Mouse (Mus musculus) thymus, adult 2 months (tissue): ENCODE measurements around the gene Pla2g2d. TPM values are rescaled to one million over a fixed set of nuclear protein-coding genes. Genes with fewer than 3 reads are reported as not detected.

Experiments
- DNase-seq: peaks from one replicate; pipeline ENCODE4 v3.0.0; 2021
- H3K27ac ChIP-seq: fragments of 200-500 bp; 2 replicates; pipeline ENCODE4 v1.5.1; 2012; ENCODE audit warnings: low read length, control low read depth; ENCODE audit not compliant: control insufficient read depth, insufficient read depth
- H3K27me3 ChIP-seq: fragments of 200-500 bp; 2 replicates; pipeline ENCODE4 v1.6.1; 2012; ENCODE audit warnings: mild to moderate bottlenecking, low read length, moderate library complexity, mixed read lengths; ENCODE audit not compliant: control insufficient read depth, insufficient read depth
- H3K36me3 ChIP-seq: fragments of 200-500 bp; 2 replicates; pipeline ENCODE4 v1.6.1; 2012; ENCODE audit warnings: mild to moderate bottlenecking, low read length, moderate library complexity; ENCODE audit not compliant: control insufficient read depth, insufficient read depth
- H3K4me1 ChIP-seq: fragments of 200-500 bp; replicated peaks from 2 replicates; pipeline ENCODE4 v1.6.1; 2012; ENCODE audit warnings: low read length; ENCODE audit not compliant: control insufficient read depth, insufficient read depth
- H3K4me3 ChIP-seq: fragments of 200-500 bp; 2 replicates; pipeline ENCODE4 v1.5.1; 2012; ENCODE audit warnings: mild to moderate bottlenecking, low read length, control low read depth, moderate library complexity; ENCODE audit not compliant: control insufficient read depth, insufficient read depth
- CTCF ChIP-seq: fragments of 200-500 bp; IDR thresholded peaks from 2 replicates; pipeline ENCODE4 v1.5.1; 2012; ENCODE audit warnings: mild to moderate bottlenecking, control low read depth, low read length, moderate library complexity, borderline replicate concordance; ENCODE audit not compliant: control insufficient read depth, poor library complexity, insufficient read depth; ENCODE audit errors: extremely low read depth
- POLR2A ChIP-seq: fragments of 200-500 bp; IDR thresholded peaks from 2 replicates; pipeline ENCODE4 v1.6.1; 2012; ENCODE audit warnings: mild to moderate bottlenecking, low read length, control low read depth, moderate library complexity; ENCODE audit not compliant: control insufficient read depth, poor library complexity, insufficient read depth; ENCODE audit errors: extremely low read depth
- WGBS: fragments of 180-500 bp; shearing (Covaris S2); methylation state at CpG from one replicate; pipeline ENCODE4 v1.1.7; 2018; 5-methylcytosine and 5-hydroxymethylcytosine counted together
- polyA plus RNA-seq: library from polyadenylated mRNA; depleted of rRNA; stranded (reverse); fragments of >200 nt; gene quantifications from 2 replicates; pipeline ENCODE4 v1.2.3, GENCODE M21; 2012; rRNA removed

Pla2g2d gene
- polyA plus RNA-seq, 1 experiment, result 54.4 TPM

DNA sequence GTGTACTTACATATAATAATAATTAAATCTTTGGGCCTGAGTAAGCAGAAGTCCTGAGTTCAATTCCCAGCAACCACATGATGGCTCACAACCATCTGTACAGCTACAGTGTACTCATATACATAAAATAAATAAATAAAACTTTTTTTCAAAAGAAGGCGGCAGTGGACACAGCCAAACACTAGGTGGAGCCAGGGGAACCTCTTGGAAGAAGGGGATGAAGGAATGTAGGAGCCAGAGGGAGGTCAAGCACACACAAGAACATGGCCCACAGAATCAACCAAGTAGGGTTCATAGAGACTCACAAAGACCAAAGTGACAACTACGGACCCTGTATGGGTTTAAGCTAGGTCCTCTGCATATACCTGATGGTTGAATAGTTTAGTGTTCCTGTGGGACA is 49.1 kb downstream of the Pla2g2d start:
- Histone ChIP-seq H3K4me3 (no peak overlapping the region), H3K36me3 (no peaks in the 10 kb centered on the region), H3K4me1 (no peaks in the 10 kb centered on the region), H3K27ac (no peak overlapping the region), H3K27me3 (0 out of 2 replicates have a peak, but pooled peaks cover 2% of the 10 kb centered on the region)
- no peak for DNase-seq
- TF ChIP-seq CTCF, result no peak
- no peak for TF ChIP-seq POLR2A
- 90% methylated on average over 2 of the region's 2 CpGs for WGBS

GRCm38 (mm10) chr4:138825751-138826567 is 50.4 kb downstream of the Pla2g2d start:
- Histone ChIP-seq H3K4me1 (no peaks in the 10 kb centered on the region), H3K27me3 (0 out of 2 replicates have a peak, but pooled peaks cover 2% of the 10 kb centered on the region), H3K36me3 (no peaks in the 10 kb centered on the region), H3K4me3 (no peak overlapping the region), H3K27ac (no peak overlapping the region)
- DNase-seq, result no peak
- 39% methylated on average over 18 of the region's 18 CpGs for WGBS
- TF ChIP-seq CTCF (no peak), POLR2A (no peak)

- no peak for DNase-seq
- 34% methylated on average over 11 of the region's 11 CpGs for WGBS
Observed at GRCm38 (mm10) chr4:138827147-138827546, 51.6 kb downstream of the Pla2g2d start.

More at GRCm38 (mm10) chr4:138827147-138827546, 51.6 kb downstream of the Pla2g2d start:
- Histone ChIP-seq H3K4me3 (no peak overlapping the region), H3K4me1 (no peaks in the 10 kb centered on the region), H3K27me3 (0 out of 2 replicates have a peak, but pooled peaks cover 2% of the 10 kb centered on the region), H3K27ac (no peak overlapping the region), H3K36me3 (no peaks in the 10 kb centered on the region)
- TF ChIP-seq POLR2A (no peak), CTCF (no peak)

Other genes with a start within 250 kb of the Pla2g2d start
- gene Vwa5b1, start 139.9 kb upstream of the Pla2g2d start, polyA plus RNA-seq, result 0.08 and 0.09 TPM in 2 replicates
- not detected in 2 replicates for gene Pla2g2c, start 50.9 kb upstream of the Pla2g2d start, polyA plus RNA-seq
- 1.1 and 2.0 TPM in 2 replicates for gene Ubxn10, start 38.6 kb upstream of the Pla2g2d start, polyA plus RNA-seq
- 2.1 and 3.1 TPM in 2 replicates for gene Pla2g2f, start 18.1 kb upstream of the Pla2g2d start, polyA plus RNA-seq
- 1.1 and 11.5 TPM in 2 replicates for gene Pla2g5, start 87.7 kb downstream of the Pla2g2d start, polyA plus RNA-seq
- gene Gm13030, start 98.2 kb downstream of the Pla2g2d start, polyA plus RNA-seq, result not detected in 2 replicates
- gene Pla2g2e, start 102.2 kb downstream of the Pla2g2d start, polyA plus RNA-seq, result 1.1 and 1.6 TPM in 2 replicates
- 8.9 and 9.5 TPM in 2 replicates for gene Otud3, start 138.2 kb downstream of the Pla2g2d start, polyA plus RNA-seq
- gene Rnf186, start 191.4 kb downstream of the Pla2g2d start, polyA plus RNA-seq, result 2.1 and 2.3 TPM in 2 replicates
- 30.2 and 30.7 TPM in 2 replicates for gene Tmco4, start 197.2 kb downstream of the Pla2g2d start, polyA plus RNA-seq